Mouse (Mus musculus) midbrain, embryonic 16.5 days (tissue): ENCODE results near the gene Rbfox2. TPM values are rescaled to one million over a fixed set of nuclear protein-coding genes. Genes with fewer than 3 reads are reported as not detected.
A peak's percentile ranks its signal among the peaks of the same experiment; 100 is the strongest.

Experiments
- ATAC-seq: fragments of 200-750 bp; cut with Nextera tagmentation; 2 replicates; pipeline ENCODE4 v1.8.0; 2017; ENCODE audit warnings: moderate TSS enrichment
- H3K27ac ChIP-seq: fragments of 300-500 bp; sonication (generic); 2 replicates; pipeline ENCODE4 v1.5.1; 2014; ENCODE audit warnings: mild to moderate bottlenecking, low read length, mixed read lengths
- H3K27me3 ChIP-seq: fragments of 300-500 bp; sonication (generic); 2 replicates; pipeline ENCODE4 v1.6.1; 2014; ENCODE audit warnings: low read depth, low read length, mixed read lengths; ENCODE audit not compliant: control insufficient read depth, insufficient read depth
- H3K36me3 ChIP-seq: fragments of 300-500 bp; sonication (generic); 2 replicates; pipeline ENCODE4 v1.6.1; 2014; ENCODE audit warnings: mild to moderate bottlenecking, low read length, moderate library complexity, mixed read lengths; ENCODE audit not compliant: control insufficient read depth, insufficient read depth
- H3K4me1 ChIP-seq: fragments of 300-500 bp; sonication (generic); 2 replicates; pipeline ENCODE4 v1.6.1; 2014; ENCODE audit warnings: mild to moderate bottlenecking, low read length, mixed read lengths; ENCODE audit not compliant: control insufficient read depth, insufficient read depth
- H3K4me2 ChIP-seq: fragments of 300-500 bp; sonication (generic); 2 replicates; pipeline ENCODE4 v1.6.1; 2014; ENCODE audit warnings: mild to moderate bottlenecking, low read length, mixed read lengths
- H3K4me3 ChIP-seq: fragments of 300-500 bp; sonication (generic); 2 replicates; pipeline ENCODE4 v1.5.1; 2014; ENCODE audit warnings: low read depth, mild to moderate bottlenecking, low read length, moderate library complexity, mixed read lengths
- H3K9ac ChIP-seq: fragments of 300-500 bp; sonication (generic); 2 replicates; pipeline ENCODE4 v1.6.1; 2014; ENCODE audit warnings: low read depth, low read length, mixed read lengths
- H3K9me3 ChIP-seq: fragments of 300-500 bp; sonication (generic); replicated peaks from 2 replicates; pipeline ENCODE4 v1.6.1; 2014; ENCODE audit warnings: mild to moderate bottlenecking, low read length, mixed read lengths; ENCODE audit not compliant: control insufficient read depth, poor library complexity, severe bottlenecking
- WGBS: fragments of 180-500 bp; shearing (Covaris S2); extraction: QIAGEN DNeasy Blood & Tissue Kit; methylation state at CpG from one replicate; pipeline ENCODE4 v1.1.7; 2014; 5-methylcytosine and 5-hydroxymethylcytosine counted together
- polyA plus RNA-seq: library from polyadenylated mRNA; unstranded; fragments of >200 nt; fragmentation: Nextera tagmentation; extraction: Ambion mirVana; gene quantifications from 2 replicates; pipeline ENCODE4 v1.2.1, GENCODE M21; 2015

The Rbfox2 gene
- polyA plus RNA-seq, 1 experiment from 2014 or later = 165 TPM

DNA sequence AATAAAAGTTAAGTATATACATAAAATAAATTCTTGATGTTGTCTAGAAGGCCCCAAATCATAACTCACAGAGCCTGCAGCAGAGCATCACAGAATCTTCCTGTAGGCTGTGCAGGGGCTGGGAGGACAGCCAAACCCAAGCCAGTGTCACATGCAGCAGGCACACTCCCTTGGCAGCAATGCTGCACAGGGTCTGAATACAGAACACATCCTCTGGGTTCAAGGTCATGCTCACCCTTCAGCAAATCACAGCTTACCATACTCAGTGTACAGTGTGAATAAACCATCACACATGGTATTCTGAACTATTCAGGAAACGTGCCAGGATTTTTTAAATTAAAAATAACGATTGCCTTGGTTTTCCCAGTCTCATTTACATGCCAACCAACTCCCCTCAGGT is 52.7 kb downstream of the Rbfox2 start:
- no peak for ATAC-seq
- no peak overlapping the region for H3K9ac ChIP-seq

DNA sequence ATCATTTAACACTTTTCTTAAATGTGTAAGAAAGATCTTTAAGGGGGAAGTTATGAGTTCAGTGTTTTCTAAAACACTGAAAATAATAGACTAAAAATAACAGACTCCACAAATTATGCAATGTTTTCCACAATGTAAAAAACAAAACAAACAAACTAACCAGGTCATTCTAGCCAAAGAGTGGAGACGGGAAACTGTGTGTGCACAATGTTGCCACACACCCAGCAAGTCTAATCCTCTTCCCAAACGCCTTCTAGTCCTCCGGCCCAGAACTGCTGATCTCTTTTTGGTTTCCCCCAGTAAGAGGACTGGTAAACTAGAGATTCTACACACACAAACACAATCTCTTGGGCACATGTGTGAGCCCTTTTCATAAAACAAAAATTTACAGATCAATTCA is 55.1 kb downstream of the Rbfox2 start:
- Histone ChIP-seq H3K4me2 (no peak overlapping the region), H3K9ac (no peak overlapping the region), H3K4me3 (no peak overlapping the region), H3K9me3 (no peaks in the 10 kb centered on the region), H3K27ac (no peak overlapping the region), H3K36me3 (no peaks in the 10 kb centered on the region), H3K4me1 (peaks cover 12% of the 10 kb centered on the region), H3K27me3 (no peaks in the 10 kb centered on the region)
- 58% methylated on average over 3 of the region's 3 CpGs for WGBS
- ATAC-seq = no peak

More for the DNA sequence above, 52.7 kb downstream of the Rbfox2 start:
- Histone ChIP-seq H3K27me3 (no peaks in the 10 kb centered on the region), H3K27ac (no peak overlapping the region), H3K4me2 (no peak overlapping the region), H3K4me3 (no peak overlapping the region), H3K9me3 (no peaks in the 10 kb centered on the region), H3K36me3 (no peaks in the 10 kb centered on the region), H3K4me1 (peaks cover 23% of the 10 kb centered on the region)
- 54% methylated on average over 2 of the region's 2 CpGs for WGBS

DNA sequence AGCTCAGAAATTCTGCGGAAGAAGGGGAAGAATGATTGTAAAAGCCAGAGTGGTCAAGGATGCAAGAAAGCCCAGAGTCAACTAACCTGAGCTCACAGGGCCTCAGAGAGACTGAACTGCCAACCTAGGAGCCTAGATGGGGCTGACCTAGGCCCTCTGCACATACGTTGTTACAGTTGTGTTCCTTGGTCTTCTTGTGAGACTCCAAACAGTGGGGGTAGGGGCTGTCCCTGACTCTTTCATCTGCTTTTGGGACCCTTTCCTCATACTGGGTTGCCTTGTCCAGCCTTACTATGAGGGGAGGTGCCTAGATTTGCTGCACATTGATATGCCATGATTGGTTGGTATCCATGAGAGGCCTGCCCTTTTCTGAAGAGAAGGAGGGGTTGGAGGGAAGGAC is 56.0 kb downstream of the Rbfox2 start:
- ATAC-seq = no peak
- H3K9ac ChIP-seq = no peak overlapping the region
- H3K36me3 ChIP-seq = no peaks in the 10 kb centered on the region
- WGBS = 90% methylated on average over 2 of the region's 2 CpGs
- no peak overlapping the region for H3K4me3 ChIP-seq
- H3K27ac ChIP-seq = no peak overlapping the region
- H3K4me2 ChIP-seq = no peak overlapping the region
- no peaks in the 10 kb centered on the region for H3K9me3 ChIP-seq
- H3K4me1 ChIP-seq = peaks cover 21% of the 10 kb centered on the region
- H3K27me3 ChIP-seq = no peaks in the 10 kb centered on the region

DNA sequence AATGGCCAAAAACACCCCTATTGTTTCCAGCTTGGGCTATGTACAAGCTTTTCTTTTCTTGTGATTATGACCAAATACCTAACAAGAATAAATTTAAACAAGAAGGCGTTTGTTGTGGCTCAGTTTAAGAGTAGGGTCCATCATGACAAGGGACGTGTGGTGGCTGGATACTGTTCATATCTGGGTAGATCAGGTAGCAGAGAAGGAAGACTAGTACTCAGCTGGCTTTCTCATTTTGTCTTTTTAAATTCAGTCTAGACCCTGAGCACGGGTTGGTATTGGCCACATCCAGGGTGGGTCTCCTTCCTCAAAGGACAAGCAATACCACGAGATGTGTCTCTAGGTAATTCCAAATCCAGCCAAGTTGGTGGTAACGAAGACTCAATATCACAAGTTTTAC is 57.4 kb downstream of the Rbfox2 start:
- H3K4me1 ChIP-seq = peaks cover 26% of the 10 kb centered on the region
- no peak for ATAC-seq
- H3K27me3 ChIP-seq = no peaks in the 10 kb centered on the region
- H3K27ac ChIP-seq = no peak overlapping the region
- no peak overlapping the region for H3K4me2 ChIP-seq
- 91% methylated on average over 5 of the region's 5 CpGs for WGBS
- H3K4me3 ChIP-seq = no peak overlapping the region
- H3K9ac ChIP-seq = no peak overlapping the region
- H3K36me3 ChIP-seq = no peaks in the 10 kb centered on the region
- H3K9me3 ChIP-seq = no peaks in the 10 kb centered on the region

DNA sequence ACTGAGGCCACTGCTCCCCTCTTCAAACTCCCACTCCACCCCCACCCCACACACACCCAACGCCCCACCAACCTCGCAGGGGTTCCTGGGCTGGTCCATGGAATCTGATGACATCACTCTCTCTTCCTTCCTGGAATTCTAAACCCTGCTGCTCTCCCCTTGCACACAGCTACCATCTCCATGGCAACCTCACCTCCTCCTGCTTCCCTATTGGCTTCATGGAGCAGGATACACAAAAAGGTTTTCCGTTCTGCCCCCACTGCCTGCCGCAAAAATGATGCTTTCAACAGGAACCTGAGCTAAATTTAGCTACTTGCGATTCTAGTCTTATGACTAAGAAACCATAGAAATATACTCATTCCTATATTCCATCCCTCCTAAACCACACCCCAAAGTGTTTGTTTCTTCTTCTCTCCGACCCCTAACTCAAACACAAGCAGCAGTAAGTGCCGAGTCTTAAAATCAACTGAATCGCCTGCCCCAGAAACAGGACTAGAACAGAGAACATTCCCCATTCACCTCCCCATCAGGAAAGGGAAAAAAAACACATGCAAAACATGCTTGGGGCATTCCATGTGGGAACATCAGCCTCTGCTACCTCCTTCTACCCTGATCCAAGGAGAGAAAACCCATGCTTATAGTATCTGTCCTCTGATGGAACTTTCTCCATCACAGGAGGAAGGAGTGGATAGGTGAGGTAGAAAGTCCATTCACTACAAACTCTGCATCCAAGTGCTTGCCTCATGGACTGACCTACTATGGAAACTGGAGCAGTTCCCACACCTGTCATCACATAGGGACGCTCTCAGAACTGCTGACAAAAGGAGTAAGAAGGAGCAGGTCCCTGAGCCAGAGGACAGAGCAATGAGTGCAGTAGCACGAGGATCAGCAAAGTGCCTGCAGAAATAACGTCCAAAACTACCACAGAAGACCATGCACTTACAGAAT is 61.1 kb downstream of the Rbfox2 start:
- Histone ChIP-seq H3K27ac (peak overlapping the region; percentile 92), H3K4me3 (peak overlapping the region; percentile 47), H3K9me3 (no peaks in the 10 kb centered on the region), H3K4me2 (peak overlapping the region; percentile 69), H3K4me1 (peaks cover 35% of the 10 kb centered on the region), H3K27me3 (no peaks in the 10 kb centered on the region), H3K9ac (peak overlapping the region; percentile 72), H3K36me3 (no peaks in the 10 kb centered on the region)
- peak; percentile 97 for ATAC-seq
- WGBS = 9% methylated on average over 11 of the region's 11 CpGs

DNA sequence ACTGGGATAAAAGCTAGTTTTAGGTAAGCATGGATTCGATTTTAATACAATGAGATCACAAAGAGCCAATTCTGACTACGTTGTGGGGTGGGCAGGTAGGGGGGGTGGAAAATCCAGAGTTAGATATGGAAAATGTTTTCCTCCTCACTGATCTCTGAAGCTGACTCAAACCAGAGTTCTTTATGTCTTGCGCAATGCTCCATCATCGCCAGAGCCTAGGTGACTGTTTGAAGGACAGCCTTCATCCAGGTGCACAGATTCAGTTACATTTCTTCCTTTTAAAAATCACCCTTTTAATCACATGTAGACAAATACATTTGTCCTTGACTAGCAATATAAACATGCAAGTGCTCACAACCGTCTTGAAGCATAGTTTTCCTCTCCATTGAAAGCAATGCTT is 62.2 kb downstream of the Rbfox2 start:
- 57% methylated on average over 5 of the region's 5 CpGs for WGBS
- peak overlapping the region; percentile 75 for H3K27ac ChIP-seq

DNA sequence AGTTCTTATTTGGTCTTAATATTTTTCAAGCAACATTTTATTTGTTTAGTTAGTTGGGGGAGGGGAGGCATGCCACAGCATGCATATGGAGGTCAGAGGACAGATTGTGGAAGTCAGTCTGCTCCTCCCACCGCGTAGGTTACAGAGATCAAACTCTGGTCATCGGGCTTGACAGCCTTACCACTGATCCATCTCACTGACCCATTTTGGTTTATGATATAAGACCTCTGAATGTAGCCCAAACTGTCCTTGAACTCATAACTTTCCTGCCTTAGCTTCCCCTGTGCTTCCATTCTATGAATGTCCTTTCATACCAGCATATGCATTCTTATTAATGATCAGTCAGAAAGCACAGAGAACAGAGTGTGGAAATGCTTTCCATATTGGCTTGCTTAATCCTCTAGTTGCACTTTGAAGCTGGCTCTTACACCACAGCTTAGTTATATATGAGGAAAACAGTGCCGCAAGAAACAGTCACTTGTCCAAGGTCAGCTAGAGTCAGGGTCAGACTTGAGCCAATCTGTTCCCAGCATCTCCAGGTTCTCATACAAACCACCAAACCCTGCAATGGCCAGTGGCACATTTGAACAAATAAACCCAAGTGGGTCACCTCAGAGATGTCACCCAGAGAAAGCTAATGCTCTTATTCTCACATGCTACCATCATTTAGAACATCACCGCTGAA is 62.8 kb downstream of the Rbfox2 start:
- peak overlapping the region; percentile 60 for H3K9ac ChIP-seq
- 78% methylated on average over 5 of the region's 5 CpGs for WGBS
- ATAC-seq = no peak
- H3K4me3 ChIP-seq = peak overlapping the region; percentile 47
- H3K36me3 ChIP-seq = no peaks in the 10 kb centered on the region
- H3K4me1 ChIP-seq = peaks cover 36% of the 10 kb centered on the region
- H3K9me3 ChIP-seq = no peaks in the 10 kb centered on the region
- H3K27me3 ChIP-seq = no peaks in the 10 kb centered on the region
- H3K27ac ChIP-seq = peak overlapping the region; percentile 75
- peak overlapping the region; percentile 61 for H3K4me2 ChIP-seq

More for the DNA sequence above, 62.2 kb downstream of the Rbfox2 start:
- H3K9me3 ChIP-seq = no peaks in the 10 kb centered on the region
- peak overlapping the region; percentile 47 for H3K4me3 ChIP-seq
- no peaks in the 10 kb centered on the region for H3K27me3 ChIP-seq
- H3K4me2 ChIP-seq = peak overlapping the region; percentile 61
- ATAC-seq = no peak
- H3K4me1 ChIP-seq = peaks cover 35% of the 10 kb centered on the region
- H3K36me3 ChIP-seq = no peaks in the 10 kb centered on the region
- peak overlapping the region; percentile 60 for H3K9ac ChIP-seq

DNA sequence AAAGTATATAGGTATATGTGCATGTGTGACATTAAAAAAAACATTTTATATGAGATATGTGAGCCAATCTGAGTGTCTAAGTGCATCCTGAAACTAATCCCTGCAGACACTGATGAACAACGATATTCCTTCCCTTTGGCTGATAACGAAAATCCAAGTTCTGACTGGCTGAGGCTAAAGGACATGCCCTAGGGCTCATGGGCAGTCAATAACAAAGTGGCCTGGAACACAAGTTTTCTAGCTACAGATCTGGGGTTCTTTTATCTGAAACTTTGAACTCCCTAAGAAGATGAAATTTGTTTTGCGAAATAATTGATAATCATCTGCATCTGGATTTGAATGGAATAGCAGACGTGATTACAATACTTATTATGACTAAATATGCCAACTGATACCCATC is 66.2 kb downstream of the Rbfox2 start:
- H3K4me1 ChIP-seq = peaks cover 31% of the 10 kb centered on the region

DNA sequence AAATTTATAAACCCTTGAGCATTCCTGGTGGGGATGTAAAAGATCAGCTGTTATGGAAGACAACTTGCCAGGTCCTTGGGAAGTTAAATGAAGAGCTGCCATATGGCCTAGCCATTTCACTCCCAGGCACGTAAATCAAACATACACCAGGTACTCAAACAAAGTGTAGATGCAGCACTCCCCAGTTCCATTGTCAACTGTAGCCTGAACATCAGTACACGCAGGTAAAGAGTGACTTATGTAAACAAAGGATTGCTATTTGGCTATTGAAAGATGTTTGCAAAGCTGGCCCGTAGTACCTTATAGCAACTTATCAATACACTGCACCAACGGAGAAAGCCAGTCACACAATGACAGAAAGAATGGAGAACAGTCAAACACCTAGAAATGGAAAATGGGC is 67.2 kb downstream of the Rbfox2 start:
- 82% methylated on average over 4 of the region's 4 CpGs for WGBS

More for the DNA sequence above, 66.2 kb downstream of the Rbfox2 start:
- H3K27ac ChIP-seq = no peak overlapping the region
- no peak overlapping the region for H3K9ac ChIP-seq
- no peaks in the 10 kb centered on the region for H3K36me3 ChIP-seq
- no peaks in the 10 kb centered on the region for H3K27me3 ChIP-seq
- 78% methylated on average over 4 of the region's 4 CpGs for WGBS
- no peak overlapping the region for H3K4me2 ChIP-seq
- ATAC-seq = no peak
- no peak overlapping the region for H3K4me3 ChIP-seq
- H3K9me3 ChIP-seq = no peaks in the 10 kb centered on the region

More for the DNA sequence above, 67.2 kb downstream of the Rbfox2 start:
- H3K4me3 ChIP-seq = no peak overlapping the region
- H3K9ac ChIP-seq = no peak overlapping the region
- peaks cover 32% of the 10 kb centered on the region for H3K4me1 ChIP-seq
- no peaks in the 10 kb centered on the region for H3K36me3 ChIP-seq
- no peak overlapping the region for H3K4me2 ChIP-seq
- ATAC-seq = no peak
- H3K27ac ChIP-seq = no peak overlapping the region
- H3K27me3 ChIP-seq = no peaks in the 10 kb centered on the region
- H3K9me3 ChIP-seq = no peaks in the 10 kb centered on the region
